Mouse (Mus musculus): ENCODE measurements around the gene Gm6401.
"Not testable (repeated sequence)": the region's sequence is repeated elsewhere in the genome, so short reads cannot be mapped to it uniquely, and the experiment has no call there.

Gene Gm6401

GRCm38 (mm10) chr14:41967827-41968226, at the start of gene Gm6401:
TSS of gene Gm6401 (minus strand) at chr14:41967927.
- DNase-seq (ENCODE audit: low read depth, low spot score): not testable (repeated sequence)

GRCm38 (mm10) chr14:41983225-41983624, 15.5 kb upstream of the Gm6401 start, which contains the start of gene Gm3543:
TSS of gene Gm3543 (minus strand) at chr14:41983325.
- not testable (repeated sequence) for DNase-seq (ENCODE audit: low read depth, low spot score)

DNA sequence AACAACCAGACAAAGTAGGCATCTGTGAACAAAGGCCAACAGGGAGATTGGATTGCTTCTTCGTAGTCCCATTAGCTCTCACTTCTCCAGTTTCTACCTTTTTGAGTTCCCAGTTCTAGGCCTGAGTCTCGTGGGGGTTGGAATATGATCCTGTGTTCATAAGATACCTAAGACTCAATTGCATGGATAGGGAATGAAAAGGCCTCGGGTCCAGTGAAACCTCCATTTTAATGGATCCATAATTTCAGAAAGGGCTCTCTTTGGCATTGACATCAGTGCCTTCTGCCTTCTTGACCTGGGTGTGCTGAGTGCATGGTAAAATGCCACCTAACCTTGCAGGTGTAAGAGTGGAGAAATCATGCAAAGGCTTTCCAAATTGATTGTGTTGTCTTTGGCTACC, 869 bp upstream of the Gm6401 start:
- not testable (repeated sequence) for DNase-seq (ENCODE audit: low read depth, low spot score)

DNA sequence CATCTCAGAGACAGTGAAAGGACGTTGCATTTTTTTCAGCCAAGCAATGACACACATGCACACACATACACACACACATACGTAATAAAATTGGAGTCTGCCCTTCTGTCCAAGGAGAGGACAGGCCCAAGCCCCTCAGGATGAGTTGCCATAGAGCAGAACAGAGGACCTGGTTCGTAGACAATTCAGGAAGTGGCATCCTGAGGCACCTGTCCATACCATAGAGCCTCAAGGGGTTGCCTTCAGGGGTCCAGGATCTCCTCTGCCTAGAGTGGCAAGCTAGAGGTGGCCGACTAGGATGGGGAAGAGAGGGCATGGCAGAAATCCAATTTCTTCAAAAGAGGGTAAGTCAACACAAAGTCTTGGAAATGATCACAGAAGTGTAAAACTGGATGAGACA, 3.6 kb downstream of the Gm6401 start:
- not testable (repeated sequence) for DNase-seq (ENCODE audit: low read depth, low spot score)

DNA sequence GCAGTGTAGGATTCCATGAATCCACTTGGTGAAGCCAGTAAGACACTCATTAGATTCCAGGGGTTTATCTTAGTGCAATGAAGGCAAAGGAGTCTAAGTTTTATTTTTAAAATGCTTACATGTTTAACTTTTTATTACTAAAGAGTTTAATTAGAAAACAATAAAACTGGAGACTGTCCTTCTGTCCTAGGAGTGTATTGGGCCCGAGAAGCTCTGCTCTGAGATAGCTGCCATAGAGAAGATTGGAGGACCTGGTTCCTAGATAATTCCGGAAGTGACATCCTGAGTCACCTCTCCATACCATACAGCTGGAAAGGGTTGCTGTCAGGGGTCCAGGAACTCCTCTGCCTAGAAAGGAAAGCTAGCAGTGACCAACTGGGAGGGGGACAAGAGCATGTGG, 24.0 kb downstream of the Gm6401 start, which contains the start of gene 1700024B05Rik:
1700024B05Rik (plus strand) TSS at position 301 of the 400 bp plus-strand sequence.
- DNase-seq (ENCODE audit: low read depth, low spot score): not testable (repeated sequence)

GRCm38 (mm10) chr14:41924649-41925048, 43.1 kb downstream of the Gm6401 start, which contains the start of gene 1700049E17Rik1:
TSS of gene 1700049E17Rik1 (plus strand) at chr14:41924949.
- not testable (repeated sequence) for DNase-seq (ENCODE audit: low read depth, low spot score)

All from mesoderm, embryonic 11.5 days (tissue).